Mouse (Mus musculus): ENCODE measurements around the gene Met.

Met gene

DNA sequence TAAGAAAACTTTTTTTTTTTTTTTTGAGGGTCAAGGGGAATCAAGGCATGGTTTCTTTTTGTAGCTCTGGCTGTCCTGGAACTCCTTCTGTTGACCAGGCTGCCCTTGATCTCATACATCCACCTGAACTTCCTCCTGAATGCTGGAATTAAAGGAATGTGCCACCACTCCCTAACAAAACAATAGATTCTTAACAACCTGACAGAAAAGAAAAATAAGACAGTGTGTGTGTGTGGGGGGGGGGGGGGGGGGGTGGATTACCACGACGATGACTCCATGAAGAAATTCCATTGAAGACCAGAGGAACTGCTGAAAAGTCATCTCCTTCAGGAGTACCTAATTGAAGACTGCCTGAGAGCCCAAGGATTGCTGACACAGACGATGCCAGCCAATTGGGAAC lies 157.8 kb downstream of the Met start:
- no peak for DNase-seq

All from retina, postnatal 1 day (tissue).